Mouse (Mus musculus) intestine, embryonic 14.5 days (tissue): ENCODE data around the gene Dcakd. TPM values are rescaled to one million over a fixed set of nuclear protein-coding genes. Genes with fewer than 3 reads are reported as not detected.
A peak's percentile ranks its signal among the peaks of the same experiment; 100 is the strongest.

ENCODE experiments used
- ATAC-seq: fragments of 200-750 bp; cut with Nextera tagmentation; replicated peaks from 2 replicates; pipeline ENCODE4 v1.8.0; 2017; ENCODE audit warnings: low read depth, moderate number of reproducible peaks, moderate TSS enrichment, moderate library complexity; ENCODE audit not compliant: low FRiP score, low TSS enrichment
- DNase-seq: peaks from one replicate; pipeline ENCODE4 v3.0.0-alpha.2; 2018; ENCODE audit warnings: low spot score
- H3K27ac ChIP-seq: fragments of 300-500 bp; sonication (generic); 2 replicates; pipeline ENCODE4 v1.5.1; 2014; ENCODE audit warnings: low read depth, mild to moderate bottlenecking, control low read depth
- H3K27me3 ChIP-seq: fragments of 300-500 bp; sonication (generic); replicated peaks from 2 replicates; pipeline ENCODE4 v1.6.1; 2014; ENCODE audit warnings: low read length, control low read depth; ENCODE audit not compliant: control insufficient read depth, insufficient read depth
- H3K36me3 ChIP-seq: fragments of 300-500 bp; sonication (generic); 2 replicates; pipeline ENCODE4 v1.6.1; 2014; ENCODE audit warnings: low read length, control low read depth; ENCODE audit not compliant: control insufficient read depth, insufficient read depth
- H3K4me1 ChIP-seq: fragments of 300-500 bp; sonication (generic); replicated peaks from 2 replicates; pipeline ENCODE4 v1.6.1; 2014; ENCODE audit warnings: low read length, control low read depth, mixed read lengths; ENCODE audit not compliant: control insufficient read depth, insufficient read depth
- H3K4me2 ChIP-seq: fragments of 300-500 bp; sonication (generic); 2 replicates; pipeline ENCODE4 v1.6.1; 2014; ENCODE audit warnings: low read length
- H3K4me3 ChIP-seq: fragments of 300-500 bp; sonication (generic); 2 replicates; pipeline ENCODE4 v1.5.1; 2014; ENCODE audit warnings: low read depth, low read length, control low read depth, mixed read lengths
- H3K9ac ChIP-seq: fragments of 300-500 bp; sonication (generic); 2 replicates; pipeline ENCODE4 v1.6.1; 2014; ENCODE audit warnings: mild to moderate bottlenecking, low read length
- H3K9me3 ChIP-seq: fragments of 300-500 bp; sonication (generic); 2 replicates; pipeline ENCODE4 v1.6.1; 2016; ENCODE audit warnings: low read length, control low read depth; ENCODE audit not compliant: control insufficient read depth
- WGBS: fragments of 180-500 bp; shearing (Covaris S2); extraction: QIAGEN DNeasy Blood & Tissue Kit; methylation state at CpG from one replicate; pipeline ENCODE4 v1.1.7; 2014; 5-methylcytosine and 5-hydroxymethylcytosine counted together
- polyA plus RNA-seq: library from polyadenylated mRNA; unstranded; fragments of >200 nt; fragmentation: Nextera tagmentation; extraction: Ambion mirVana; gene quantifications from 2 replicates; pipeline ENCODE4 v1.2.1, GENCODE M21; 2014

Gene Dcakd
- 164 and 183 TPM in 2 replicates for polyA plus RNA-seq

DNA sequence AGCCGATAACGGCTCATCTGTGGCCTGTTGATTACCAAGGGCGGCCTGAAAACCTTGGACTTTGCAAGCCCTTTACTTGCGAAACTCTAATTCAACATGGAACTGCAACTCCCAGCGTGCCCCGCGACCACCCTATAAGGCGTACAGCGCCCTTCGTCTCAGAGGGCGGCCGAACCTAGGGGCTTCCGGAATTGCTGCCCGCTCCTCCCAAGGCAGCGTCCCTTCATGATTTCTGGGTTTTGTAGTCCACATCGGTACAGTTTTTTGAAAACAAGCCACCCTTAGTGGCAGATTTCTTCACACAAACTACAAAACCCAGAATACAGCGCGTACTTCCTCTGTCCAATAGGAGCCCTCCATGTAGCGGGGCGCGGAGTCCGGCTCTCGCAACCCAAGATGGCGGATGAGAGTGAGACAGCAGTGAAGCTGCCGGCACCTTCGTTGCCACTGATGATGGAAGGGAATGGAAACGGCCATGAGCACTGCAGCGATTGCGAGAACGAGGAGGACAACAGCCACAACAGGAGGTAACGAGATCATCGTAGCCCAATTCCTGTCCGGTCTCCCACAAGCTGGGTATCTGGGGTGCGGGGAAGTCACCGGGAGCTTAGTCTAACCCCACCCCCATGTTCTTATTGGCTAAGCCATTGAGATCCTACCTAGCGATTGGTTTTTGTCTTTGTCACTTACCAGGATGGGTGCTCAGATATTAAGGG lies at the start of gene Dcakd, which contains the start of gene Nmt1:
Gene Dcakd, minus strand, starts transcription at position 158 of the 716 bp plus-strand sequence.
Gene Nmt1, plus strand, starts transcription at position 15 of the 716 bp plus-strand sequence.
- peak; percentile 98 for DNase-seq
- WGBS = under 1% methylated on average over 36 of the region's 36 CpGs
- peak; percentile 98 for ATAC-seq
- peak within 1 kb of the TSS; percentile 84 for H3K4me2 ChIP-seq
- no peaks in the 10 kb centered on the region for H3K9me3 ChIP-seq
- peak within 1 kb of the TSS; percentile 64 for H3K4me3 ChIP-seq
- H3K36me3 ChIP-seq = peaks cover 16% of the 10 kb centered on the region; the same call in 1 of the 2 replicates
- H3K27me3 ChIP-seq = no peaks in the 10 kb centered on the region
- H3K9ac ChIP-seq = peak within 1 kb of the TSS; percentile 48
- peaks cover 22% of the 10 kb centered on the region for H3K4me1 ChIP-seq
- peak within 1 kb of the TSS; percentile 62; the same call in 1 of the 2 replicates for H3K27ac ChIP-seq

DNA sequence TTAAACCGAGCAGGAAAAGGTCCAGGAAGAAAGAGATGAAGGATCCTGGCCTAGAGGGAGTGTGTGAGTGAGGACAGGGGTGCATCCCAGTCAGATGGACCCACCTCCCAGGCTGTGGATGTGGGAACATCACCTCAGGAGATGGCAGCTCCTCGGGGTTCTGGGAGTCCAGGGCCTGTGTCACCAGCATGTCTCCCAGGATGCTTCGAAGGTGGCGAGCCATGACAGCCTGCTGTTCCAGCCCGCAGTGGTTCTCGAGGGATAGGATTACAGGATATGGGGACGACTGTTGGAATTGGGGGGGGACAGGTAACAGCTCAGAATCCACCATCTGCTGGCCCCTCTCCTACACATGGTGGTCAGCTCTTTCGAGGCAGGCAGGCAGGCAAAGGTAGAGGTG lies 48.4 kb upstream of the Dcakd start:
- peaks cover 16% of the 10 kb centered on the region for H3K27me3 ChIP-seq
- H3K4me1 ChIP-seq = peaks cover 7% of the 10 kb centered on the region
- no peak overlapping the region for H3K4me2 ChIP-seq
- no peak for DNase-seq
- no peaks in the 10 kb centered on the region for H3K36me3 ChIP-seq
- whole genome bisulfite sequencing = 85% methylated on average over 8 of the region's 8 CpGs
- H3K27ac ChIP-seq = no peak overlapping the region
- no peak for ATAC-seq
- no peak overlapping the region for H3K4me3 ChIP-seq
- H3K9me3 ChIP-seq = no peaks in the 10 kb centered on the region
- H3K9ac ChIP-seq = no peak overlapping the region

DNA sequence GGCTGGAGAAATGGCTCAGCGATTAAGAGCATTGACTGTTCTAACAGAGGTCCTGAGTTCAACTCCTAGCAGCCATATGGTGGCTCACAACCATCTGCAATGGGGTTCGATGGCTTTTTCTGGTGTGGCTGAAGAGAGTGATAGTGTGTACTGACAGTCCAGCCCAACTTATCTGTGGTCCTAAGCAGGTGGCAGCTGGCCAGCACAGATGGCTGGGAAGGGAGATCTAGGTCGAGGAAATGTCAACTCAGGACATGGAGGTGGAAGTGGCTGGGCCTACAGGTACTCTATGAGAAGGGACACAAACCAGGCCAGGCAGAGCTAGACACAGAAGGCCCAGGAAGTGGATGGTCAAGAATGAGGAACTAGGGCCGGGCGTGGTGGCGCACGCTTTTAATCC lies 47.9 kb upstream of the Dcakd start:
- Histone ChIP-seq H3K27ac (no peak overlapping the region), H3K4me2 (no peak overlapping the region), H3K9me3 (no peaks in the 10 kb centered on the region), H3K4me3 (no peak overlapping the region), H3K4me1 (peaks cover 7% of the 10 kb centered on the region), H3K9ac (no peak overlapping the region), H3K36me3 (no peaks in the 10 kb centered on the region), H3K27me3 (peaks cover 10% of the 10 kb centered on the region)
- ATAC-seq = no peak
- DNase-seq = no peak
- 89% methylated on average over 7 of the region's 7 CpGs for WGBS

DNA sequence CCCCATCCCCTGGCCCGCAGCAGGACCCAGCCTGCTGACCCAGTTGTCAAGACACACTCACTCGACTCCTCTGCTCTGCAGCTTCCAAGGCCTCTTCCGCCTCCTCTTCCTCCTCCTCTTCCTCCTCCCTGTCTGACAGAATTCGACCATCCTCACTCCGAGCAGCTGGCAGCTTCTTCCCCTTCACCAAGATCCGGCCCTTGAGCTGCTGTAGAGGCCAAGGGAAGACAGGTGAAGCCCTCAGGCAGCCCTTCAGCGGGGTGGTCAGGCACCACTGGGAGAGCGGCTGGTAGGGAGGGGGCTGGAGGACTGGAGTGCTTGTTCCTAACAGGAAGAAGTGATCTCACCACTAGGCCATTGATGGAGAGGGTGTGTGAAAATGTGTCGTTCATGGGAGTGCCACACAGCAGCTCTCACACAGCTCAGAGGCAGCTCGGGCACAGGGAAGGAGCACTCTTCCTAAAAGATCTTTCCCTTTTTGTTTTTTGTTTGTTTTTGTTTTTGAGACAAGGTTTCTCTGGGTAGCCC lies 46.7 kb upstream of the Dcakd start:
- no peak for DNase-seq

GRCm38 (mm10) chr11:103074121-103074650 lies 46.1 kb upstream of the Dcakd start:
- no peaks in the 10 kb centered on the region for H3K27me3 ChIP-seq
- no peak for DNase-seq
- ATAC-seq = no peak
- H3K9me3 ChIP-seq = no peaks in the 10 kb centered on the region
- H3K27ac ChIP-seq = no peak overlapping the region
- no peak overlapping the region for H3K4me2 ChIP-seq
- H3K9ac ChIP-seq = no peak overlapping the region
- no peak overlapping the region for H3K4me3 ChIP-seq
- H3K36me3 ChIP-seq = peaks cover 15% of the 10 kb centered on the region; the same call in 1 of the 2 replicates
- 63% methylated on average over 10 of the region's 10 CpGs for WGBS
- H3K4me1 ChIP-seq = no peaks in the 10 kb centered on the region

More for the DNA sequence above, 46.7 kb upstream of the Dcakd start:
- H3K9ac ChIP-seq = no peak overlapping the region
- H3K27me3 ChIP-seq = peaks cover 1% of the 10 kb centered on the region; the same call in 1 of the 2 replicates
- 0 out of 2 replicates have a peak, but pooled peaks cover 9% of the 10 kb centered on the region for H3K36me3 ChIP-seq
- no peak overlapping the region for H3K4me3 ChIP-seq
- H3K27ac ChIP-seq = no peak overlapping the region
- no peak for ATAC-seq
- H3K9me3 ChIP-seq = no peaks in the 10 kb centered on the region
- no peaks in the 10 kb centered on the region for H3K4me1 ChIP-seq
- H3K4me2 ChIP-seq = no peak overlapping the region
- 35% methylated on average over 10 of the region's 10 CpGs for WGBS

GRCm38 (mm10) chr11:103073671-103074070 lies 45.5 kb upstream of the Dcakd start:
- Histone ChIP-seq H3K27ac (no peak overlapping the region), H3K4me2 (no peak overlapping the region), H3K9ac (no peak overlapping the region), H3K9me3 (no peaks in the 10 kb centered on the region), H3K36me3 (peaks cover 20% of the 10 kb centered on the region), H3K27me3 (no peaks in the 10 kb centered on the region), H3K4me1 (no peaks in the 10 kb centered on the region), H3K4me3 (no peak overlapping the region)
- ATAC-seq (no peak), DNase-seq (no peak)
- 81% methylated on average over 7 of the region's 7 CpGs for WGBS

DNA sequence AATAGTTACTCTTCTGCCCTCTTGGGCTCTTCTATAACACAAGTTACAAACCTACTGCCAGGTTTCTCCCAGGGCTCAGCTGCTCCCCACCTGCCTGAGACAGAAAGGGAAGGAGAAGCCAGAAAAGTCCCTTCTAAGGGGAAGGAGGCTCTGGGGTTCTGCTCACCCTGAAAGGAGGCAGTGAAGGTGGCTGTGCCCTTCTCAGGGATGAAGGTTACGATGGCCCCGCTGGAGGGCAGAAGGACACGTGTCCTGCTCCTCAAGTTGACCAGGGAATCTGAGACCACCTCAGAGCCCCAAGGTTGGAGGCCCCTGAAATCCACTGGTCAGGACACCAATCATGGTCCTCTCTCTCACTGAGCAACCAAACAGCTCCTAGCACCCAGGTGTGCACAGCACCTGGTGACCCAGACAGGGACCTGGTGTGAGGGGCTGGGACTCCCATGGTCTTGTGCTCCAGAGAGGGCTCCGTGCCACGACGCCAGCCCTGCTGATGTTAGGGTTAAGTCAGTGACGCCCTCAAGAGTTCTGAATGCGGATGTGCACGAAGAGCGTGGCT lies 42.3 kb upstream of the Dcakd start:
- Histone ChIP-seq H3K4me2 (no peak overlapping the region), H3K27ac (no peak overlapping the region), H3K9ac (no peak overlapping the region), H3K36me3 (peaks cover 53% of the 10 kb centered on the region), H3K4me1 (no peaks in the 10 kb centered on the region), H3K9me3 (no peaks in the 10 kb centered on the region), H3K27me3 (no peaks in the 10 kb centered on the region), H3K4me3 (no peak overlapping the region)
- WGBS = 94% methylated on average over 10 of the region's 10 CpGs
- DNase-seq = no peak
- no peak for ATAC-seq

DNA sequence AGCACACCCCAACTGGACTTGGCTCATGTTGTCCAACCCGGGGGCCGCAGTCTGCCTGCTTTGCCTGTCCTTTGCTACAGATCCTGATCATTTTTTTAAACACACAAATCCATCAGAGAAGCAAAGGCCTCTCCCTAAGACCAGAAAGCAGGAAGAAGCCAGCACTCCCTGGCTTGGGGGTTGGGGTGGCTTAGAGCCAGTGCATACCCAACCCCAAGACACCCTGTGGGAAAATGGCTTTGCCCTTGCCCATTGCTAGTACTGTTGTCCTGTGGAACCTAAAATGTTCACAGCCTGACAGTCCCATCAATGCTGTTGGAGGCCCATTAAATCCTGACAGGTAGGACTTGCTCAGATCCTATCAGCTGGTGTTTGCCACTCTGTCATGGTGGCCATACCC lies 41.6 kb upstream of the Dcakd start:
- no peaks in the 10 kb centered on the region for H3K27me3 ChIP-seq
- H3K9me3 ChIP-seq = no peaks in the 10 kb centered on the region
- ATAC-seq = no peak
- H3K9ac ChIP-seq = no peak overlapping the region
- H3K4me3 ChIP-seq = no peak overlapping the region
- no peak overlapping the region for H3K4me2 ChIP-seq
- no peak overlapping the region for H3K27ac ChIP-seq
- no peak for DNase-seq
- peaks cover 58% of the 10 kb centered on the region for H3K36me3 ChIP-seq
- H3K4me1 ChIP-seq = no peaks in the 10 kb centered on the region
- WGBS = 97% methylated on average over 2 of the region's 2 CpGs
